Mouse (Mus musculus) testis, postnatal 14 days (tissue): Measurements from ENCODE around the gene Cpne1.
A peak's percentile ranks its signal among the peaks of the same experiment; 100 is the strongest.
"Not testable (repeated sequence)": the region's sequence is repeated elsewhere in the genome, so short reads cannot be mapped to it uniquely, and the experiment has no call there.

ENCODE experiments used
- DNase-seq: peaks from one replicate; pipeline ENCODE4 v3.0.0; 2021; ENCODE audit warnings: low spot score

Gene Cpne1

DNA sequence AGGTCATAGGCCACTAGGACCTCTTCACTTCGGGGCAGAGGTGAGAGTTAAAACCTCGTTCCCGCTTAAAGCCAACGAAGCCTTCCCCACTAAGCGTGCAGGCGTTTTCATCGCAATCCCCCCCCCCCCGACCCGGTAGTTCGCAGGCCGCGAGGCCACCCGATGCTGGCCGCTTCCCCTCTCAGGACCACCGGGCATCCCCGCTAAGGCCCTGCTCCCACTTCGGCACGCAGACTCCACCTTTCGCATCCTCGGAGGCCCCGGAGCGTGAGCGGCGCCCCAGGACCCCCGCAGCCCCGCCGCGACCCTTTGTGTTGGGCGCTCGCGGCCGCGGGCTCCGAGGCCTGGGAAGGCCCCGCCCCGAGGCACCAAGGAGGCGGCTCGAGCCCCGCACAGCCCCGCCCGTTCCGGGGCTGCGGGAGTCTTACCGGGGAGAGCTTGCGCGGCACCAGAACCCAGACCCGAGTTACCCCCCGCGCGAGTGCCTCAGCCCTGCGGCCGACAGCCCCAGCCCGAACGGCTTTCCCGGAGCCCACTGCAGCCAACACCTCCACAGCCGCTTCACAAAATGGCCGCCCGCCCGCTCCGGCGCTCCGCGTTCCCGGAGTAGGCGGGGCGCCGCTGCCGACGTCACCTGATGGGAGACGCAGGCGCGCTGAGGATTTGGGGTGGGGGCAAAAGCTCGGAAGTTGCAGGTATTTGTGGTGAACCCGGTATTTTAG lies at the start of gene Cpne1, which contains the start of gene Rbm12:
Gene Cpne1, minus strand, starts transcription at position 608 of the 722 bp plus-strand sequence.
Gene Rbm12, minus strand, starts transcription at position 621 of the 722 bp plus-strand sequence.
- DNase-seq, result peak; percentile 92

DNA sequence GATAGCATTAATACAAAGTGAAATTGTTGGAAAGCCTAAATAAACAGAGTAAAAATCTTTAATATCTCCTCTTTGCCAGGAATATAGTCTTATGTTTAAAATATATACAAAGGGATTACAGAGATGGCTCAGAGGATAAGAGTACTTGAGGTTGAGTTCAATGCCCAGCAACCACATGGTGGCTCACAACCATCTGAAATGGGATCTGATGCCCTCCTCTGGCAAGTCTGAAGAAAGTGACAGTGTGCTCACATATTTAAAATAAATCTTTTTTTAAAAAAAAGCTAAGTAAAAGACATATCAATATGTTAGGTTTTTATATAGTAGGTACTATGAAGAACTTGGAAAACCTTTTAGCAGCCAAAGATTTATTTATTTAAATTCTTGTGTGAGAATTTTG lies 39.8 kb upstream of the Cpne1 start:
- DNase-seq, result no peak

DNA sequence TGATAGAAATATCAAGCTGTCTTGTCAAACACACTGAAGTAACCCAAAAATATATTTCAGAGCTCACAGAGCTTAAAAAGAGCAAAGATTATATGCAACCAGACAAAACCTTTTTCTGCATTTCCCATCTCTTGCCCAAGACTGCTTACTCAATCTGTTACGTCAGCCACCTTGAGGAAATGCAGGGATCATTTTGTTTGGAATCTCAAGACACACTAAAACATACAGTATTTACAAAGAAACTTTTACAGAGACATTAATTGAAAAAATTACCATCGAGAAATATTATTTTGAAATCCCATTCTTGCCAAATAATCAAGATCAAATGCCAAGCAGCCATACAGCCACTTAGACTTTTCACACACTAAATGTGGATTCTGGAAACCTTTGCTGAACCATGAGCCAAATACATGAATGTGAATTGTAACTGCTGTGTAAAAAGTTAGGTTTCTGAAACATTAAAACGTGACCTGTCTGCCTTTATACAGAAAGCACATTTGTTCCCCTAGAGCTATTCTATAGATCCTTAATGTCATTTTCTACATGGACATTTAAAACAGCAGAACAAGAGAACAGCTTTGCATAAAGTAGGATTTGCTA lies 35.7 kb upstream of the Cpne1 start:
- DNase-seq, result no peak

DNA sequence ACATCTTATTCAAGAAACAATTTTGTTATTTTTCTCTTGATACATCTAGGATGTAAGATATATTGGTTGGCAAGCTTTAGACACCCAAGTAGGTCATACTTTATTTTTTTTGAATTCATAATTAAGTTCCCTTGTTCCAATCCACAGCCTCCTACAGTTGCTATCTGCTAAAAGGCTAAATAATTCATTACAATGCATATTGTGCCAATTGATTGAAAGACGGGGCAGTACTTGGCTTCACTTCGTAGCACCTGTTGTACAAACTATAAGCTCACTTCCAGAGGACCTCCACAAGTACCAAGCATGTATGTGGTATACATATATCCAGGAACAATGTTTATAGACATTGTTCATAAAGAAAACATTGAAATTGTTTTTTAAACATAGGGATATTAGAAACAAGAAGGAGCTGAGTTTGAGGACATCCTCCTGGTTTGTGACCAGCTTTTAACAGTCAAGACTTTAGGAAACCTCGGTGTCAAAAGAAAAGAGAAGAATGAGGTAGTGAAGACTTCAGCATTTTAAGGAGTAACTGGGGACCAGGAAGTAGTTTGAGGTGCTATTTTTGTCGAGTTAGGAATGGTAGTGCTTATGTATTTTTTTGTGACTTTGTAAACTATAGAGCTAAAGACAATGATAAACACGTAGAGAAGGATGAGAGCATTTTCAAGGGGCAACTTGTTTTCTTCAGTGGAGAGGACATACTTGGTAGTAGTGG lies 34.7 kb upstream of the Cpne1 start:
- DNase-seq, result no peak

DNA sequence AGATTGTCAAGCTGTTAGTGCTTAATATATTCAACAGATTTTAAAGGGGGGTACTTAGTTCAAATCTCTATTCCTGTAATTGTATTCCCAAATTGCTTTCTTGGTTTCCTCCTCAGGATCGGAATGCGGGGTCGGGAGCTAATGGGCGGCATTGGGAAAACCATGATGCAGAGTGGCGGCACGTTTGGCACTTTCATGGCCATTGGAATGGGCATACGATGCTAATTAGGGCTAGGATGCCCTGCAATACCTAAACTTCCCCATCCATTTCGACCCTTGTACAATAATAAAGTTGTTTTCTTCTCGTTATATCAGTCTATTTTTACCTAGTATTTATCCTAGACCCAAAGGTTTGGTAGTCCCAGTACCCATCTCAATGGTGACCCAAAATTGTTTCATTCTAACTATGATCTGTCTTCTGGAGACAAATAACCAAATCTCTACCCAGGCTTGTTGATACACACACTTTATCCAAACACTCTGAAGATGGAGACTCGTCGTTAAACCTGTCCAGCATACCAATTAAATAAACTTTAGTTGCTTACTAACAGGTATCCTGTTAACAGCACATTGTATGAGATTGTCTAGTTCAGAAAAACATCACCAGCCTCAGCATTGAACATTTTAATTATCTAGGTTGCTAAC lies 33.8 kb upstream of the Cpne1 start:
- no peak for DNase-seq

DNA sequence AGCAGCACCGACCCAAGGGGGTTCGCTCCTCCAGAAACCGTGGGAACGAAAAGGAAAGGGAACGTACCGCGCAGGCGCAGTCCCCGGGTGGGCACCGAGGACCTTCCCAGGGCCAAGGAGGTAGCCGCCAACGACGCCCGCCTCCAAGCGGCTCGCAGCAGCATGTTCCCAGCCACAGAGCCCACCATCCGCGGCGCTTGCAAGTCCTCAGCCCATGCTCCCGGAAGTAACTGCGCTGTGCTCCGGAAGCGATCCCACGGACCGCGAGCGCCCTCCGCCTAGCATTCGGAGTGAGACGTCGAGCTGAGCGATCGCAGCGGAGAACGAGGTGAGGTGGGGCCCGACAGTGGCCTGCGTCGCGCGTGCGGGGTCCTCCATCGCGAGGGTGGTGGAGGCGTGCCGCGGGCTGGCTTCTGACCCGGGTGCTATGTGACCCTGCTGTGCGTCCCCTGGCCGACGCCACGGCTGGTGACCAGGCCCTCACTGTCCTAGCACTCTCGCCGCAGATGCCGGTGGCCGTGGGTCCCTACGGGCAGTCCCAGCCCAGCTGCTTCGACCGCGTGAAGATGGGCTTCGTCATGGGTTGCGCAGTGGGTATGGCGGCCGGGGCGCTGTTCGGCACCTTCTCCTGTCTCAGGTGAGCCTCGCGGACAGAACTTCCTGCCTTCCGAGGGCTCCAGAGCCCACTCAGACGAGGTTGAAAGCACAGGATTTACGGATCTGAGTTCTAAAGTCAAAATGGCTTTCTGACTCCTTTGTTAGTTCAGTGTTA lies 32.4 kb upstream of the Cpne1 start, which contains the start of the genes Romo1 and Nfs1:
Gene Romo1, plus strand, starts transcription at position 87 of the 772 bp plus-strand sequence.
Gene Nfs1, minus strand, starts transcription at position 234 of the 772 bp plus-strand sequence.
- DNase-seq, result peak; percentile 92

DNA sequence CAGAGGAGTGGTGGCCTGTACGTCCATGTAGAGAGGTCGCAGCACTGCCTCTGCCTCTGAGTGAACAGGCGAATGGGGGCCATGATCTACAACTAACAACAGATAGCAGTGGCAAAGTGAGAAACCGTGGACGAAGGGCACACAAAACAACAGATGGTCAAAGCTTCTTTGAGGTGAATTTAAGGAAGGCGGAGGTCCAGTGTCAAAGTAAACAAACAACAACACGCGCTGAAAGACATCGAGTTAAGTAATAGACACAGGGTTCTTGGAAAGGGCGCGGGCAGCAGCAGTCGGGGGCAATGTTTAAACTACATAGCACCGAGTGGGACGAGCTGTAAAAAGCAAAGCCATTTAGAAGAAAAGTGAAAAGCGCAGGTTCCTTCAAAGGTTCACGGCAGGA lies 31.6 kb upstream of the Cpne1 start:
- DNase-seq, result no peak

DNA sequence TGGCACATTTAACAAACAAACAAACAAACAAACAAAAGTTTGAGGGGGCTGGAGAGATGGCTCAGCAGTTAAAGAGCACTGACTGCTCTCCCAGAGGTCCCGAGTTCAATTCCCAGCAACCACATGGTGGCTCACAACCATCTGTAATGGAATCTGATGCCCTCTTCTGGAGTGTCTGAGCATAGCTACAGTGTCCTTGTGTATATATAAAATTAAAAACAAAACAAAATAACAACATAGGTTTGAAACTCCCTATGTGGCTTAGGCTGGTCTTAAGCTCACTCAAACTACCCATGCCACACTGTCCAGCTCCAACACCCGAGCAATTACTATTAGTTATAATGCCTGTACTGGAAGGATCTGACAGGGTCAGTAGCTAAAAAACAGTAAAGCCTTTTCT lies 31.1 kb upstream of the Cpne1 start:
- no peak for DNase-seq

DNA sequence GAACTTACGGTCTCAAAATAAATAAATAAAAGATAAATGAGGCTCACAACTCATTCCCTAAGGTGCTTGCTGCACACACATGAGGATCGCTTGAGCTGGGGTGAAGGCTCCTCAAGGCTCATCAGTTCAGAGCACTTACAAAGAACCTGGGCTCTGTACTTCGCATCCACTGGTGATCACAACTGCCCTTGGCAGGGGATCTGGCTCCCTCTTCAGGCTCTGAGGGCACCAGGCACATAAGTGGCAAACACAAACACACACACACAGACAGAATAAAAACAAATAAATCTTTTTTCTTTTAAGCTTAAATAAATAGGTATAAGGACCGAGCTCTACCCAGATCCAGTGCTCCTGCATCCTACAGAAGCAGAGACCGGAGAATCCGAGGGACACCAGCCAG lies 23.9 kb upstream of the Cpne1 start:
- no peak for DNase-seq

DNA sequence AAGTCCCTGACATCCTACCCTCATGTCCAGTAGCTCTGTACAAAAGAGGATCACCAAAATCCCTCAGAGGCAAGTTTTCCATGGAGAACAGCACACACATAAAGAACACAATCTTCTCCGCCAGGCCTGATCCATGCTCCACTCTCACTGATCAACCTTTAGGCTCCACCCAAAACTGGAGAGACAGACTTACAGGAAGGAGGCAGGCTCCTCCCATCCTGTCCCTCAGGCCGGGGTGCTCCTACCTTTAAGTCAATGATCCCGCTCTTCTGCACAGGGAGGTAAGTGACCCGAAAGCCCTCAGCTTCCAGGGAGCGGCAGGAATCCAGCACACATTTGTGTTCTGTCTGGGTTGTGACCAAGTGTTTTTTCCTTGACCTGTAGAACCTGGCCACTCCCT lies 22.4 kb upstream of the Cpne1 start:
- no peak for DNase-seq

DNA sequence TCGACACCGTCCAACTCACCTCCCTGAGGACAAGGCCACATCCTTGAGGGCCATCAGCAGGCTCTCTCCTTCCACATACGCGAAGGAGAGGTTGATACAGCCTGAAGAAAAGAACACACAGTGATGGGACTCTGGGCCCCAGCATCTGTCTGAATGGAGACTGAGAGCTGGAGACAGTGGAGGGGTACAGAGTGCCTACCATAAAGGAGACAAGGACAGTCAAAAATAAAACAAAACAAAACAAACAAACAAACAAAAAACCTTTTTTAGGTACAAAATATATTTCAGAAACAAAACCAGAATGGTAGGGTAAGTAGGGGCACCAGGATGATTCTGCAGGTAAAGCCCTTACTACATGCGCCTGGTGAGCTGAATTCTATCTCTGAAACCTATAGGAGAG lies 15.2 kb upstream of the Cpne1 start, which contains the start of gene Gm28036:
Gene Gm28036, minus strand, starts transcription at position 101 of the 400 bp plus-strand sequence.
- DNase-seq, result no peak

DNA sequence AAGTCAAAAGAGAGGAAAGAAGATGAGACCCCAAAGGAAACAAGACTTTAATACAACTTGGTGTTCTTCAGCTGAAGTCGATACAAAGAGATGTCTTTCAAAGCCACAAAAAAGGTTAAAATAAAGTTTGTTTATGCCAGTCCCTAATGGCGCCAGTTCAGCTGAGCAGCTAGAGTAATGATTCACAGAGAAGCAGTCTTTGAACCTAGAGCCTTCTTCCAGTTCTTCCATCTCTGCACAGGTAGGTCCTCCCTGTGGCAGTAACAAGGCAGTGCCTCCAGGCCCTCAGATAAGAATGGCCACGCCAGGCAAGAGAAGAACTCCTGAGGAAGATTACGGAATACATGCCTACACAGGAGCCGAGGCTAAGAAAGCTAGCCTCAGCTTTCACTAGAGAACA lies 12.0 kb upstream of the Cpne1 start:
- DNase-seq, result no peak

DNA sequence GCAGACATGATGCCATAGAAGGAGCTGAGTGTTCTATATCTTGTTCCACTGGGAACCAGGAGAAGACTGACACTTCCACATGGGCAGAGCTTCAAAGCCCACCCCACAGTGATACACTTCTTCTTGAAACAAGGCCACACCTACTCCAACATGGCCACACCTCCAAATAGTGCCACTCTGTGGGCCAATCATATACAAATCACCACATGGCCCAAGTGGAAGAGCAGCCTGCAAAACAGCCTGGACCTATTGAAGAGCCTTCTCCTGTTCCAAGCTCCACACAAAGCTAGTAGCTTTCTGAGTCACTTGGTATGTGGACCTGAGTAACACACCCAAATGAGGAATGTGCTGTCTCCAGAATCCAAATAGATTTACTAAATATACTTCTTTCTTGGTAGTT lies 7.8 kb upstream of the Cpne1 start:
- DNase-seq, result no peak

DNA sequence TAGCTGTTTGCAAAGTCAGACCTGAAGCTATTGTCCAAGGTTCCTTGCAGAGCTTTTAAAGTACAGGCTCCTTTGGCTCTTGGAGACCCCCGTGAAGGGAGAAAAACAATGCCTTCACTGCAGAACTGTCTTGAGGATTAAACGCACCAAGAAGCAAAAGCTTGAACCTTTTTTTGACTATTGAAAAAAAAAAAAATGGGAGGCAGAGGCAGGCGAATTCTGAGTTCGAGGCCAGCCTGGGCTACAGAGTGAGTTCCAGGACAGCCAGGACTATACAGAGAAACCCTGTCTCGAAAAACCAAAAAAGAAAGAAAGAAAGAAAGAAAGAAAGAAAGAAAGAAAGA lies 287 bp upstream of the Cpne1 start:
- not testable (repeated sequence) for DNase-seq

DNA sequence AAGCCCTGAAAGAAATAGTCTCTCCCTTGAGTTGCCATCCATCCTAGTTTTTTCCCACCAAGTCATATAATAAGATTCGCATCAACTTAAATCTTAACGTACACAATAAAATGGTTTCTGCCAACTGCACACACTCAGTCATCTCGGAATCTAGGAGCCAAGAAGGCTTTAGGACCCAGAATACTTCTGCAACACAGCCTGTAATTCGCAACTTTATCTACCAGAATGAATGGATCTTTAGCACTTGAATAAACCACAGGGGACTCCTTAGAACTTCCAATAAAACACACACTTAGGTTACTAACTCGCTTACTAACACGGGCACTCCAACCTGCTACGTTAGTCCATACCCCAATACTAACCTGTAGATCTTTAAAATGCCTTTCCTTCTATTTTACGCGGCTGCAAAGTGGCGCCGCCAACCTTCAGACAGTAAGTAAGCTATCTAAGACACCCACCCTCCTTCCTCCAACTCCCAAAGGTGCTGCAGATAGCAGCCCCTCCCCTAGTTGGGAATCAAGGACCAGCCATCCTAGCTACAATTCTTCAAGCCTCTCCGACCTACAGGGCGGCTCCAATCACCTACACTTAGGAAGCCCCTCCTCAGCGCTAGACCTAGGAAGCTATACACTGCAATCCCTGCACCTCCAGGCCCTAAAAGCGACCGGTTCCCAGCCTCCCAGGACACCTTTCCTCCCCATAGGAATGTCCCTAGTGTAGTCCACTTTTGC lies 973 bp downstream of the Cpne1 start:
- DNase-seq, result peak; percentile 23

DNA sequence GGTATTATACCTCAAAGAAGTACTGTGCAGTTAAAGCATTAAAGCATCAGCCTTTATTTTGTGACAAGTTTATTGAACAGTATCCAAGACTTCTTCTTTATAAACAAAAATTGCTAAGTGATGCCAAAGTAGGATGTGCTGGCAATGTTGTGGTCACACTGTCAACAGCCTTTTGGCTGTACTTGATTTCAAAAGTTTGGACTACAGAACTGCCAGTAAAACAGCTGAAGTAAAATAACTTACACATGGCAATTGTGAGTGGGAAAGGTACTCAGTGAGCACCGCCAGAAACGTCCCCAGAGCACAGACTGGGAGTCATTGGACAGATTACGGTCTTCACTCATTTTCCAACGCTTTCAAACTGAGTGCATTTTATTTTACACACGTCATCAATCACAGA lies 19.8 kb downstream of the Cpne1 start:
- DNase-seq, result no peak

DNA sequence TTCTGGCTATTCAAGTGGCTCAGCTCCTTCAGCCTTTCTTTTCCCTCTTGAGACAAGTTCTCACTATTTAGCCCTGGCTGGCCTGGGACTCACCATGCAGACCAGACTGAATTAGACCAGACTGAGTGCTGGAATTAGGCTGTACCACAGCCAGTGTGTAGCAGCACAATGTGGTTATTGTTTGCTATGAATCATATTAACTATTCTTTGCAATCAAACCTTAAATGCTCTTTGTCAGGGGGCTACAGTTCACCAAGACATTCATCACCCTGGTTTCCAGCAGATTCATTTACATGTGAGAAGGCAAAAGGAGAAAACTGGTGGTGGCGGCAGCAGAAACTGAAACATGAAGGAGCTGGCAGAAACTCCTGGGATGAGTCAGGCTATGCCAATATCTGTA lies 22.0 kb downstream of the Cpne1 start:
- no peak for DNase-seq

DNA sequence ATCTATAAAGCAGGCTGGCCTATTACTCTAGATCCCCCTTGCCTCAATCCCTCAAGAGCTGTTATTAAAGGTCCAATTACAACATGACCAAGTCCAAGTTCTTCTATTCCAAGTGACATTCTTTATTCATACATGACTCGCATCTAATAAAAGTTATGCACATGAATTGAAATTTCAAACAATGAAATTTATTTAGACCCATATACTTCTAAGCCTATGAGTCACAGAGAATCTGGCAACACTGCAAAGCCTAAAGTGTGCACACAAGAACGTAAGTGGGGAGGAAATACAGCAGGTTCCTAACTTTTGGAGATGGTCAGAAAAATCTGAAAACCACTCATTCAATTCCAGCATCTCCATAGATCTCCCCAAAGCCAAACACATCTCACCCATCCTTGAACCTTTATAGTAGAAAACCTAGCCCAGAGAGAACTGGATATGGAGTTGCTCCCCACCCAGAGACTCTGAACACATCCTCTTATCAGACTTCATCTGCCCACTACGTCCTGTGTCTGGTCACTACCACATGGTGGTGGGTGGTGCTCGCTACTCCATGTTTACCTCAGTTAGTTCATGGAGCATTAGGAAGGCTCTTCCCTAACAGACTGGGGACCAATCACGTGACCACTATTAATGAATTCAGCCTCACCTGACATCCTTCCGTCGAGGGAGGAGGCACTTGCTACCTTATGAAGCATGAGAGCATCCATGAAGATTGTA lies 24.2 kb downstream of the Cpne1 start:
- no peak for DNase-seq

DNA sequence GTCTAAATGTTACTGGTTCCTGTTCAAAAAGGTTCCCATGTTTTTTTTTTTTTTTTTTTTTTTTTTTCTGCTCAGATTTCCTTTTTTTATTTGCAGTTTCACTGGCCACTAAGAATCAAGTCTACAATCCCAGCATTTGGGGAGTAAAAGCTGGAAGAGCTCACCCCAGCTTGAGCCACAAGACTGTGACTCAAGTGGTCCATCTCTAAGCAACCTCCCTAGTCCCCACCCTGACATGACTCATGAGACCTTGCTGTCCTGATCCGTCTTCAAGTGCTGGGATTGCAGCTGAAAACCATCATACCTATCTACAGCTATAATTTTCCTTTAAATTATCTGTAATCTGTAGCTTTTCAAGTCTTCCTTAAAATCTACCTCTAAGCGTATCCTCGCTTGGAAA lies 27.2 kb downstream of the Cpne1 start:
- no peak for DNase-seq

DNA sequence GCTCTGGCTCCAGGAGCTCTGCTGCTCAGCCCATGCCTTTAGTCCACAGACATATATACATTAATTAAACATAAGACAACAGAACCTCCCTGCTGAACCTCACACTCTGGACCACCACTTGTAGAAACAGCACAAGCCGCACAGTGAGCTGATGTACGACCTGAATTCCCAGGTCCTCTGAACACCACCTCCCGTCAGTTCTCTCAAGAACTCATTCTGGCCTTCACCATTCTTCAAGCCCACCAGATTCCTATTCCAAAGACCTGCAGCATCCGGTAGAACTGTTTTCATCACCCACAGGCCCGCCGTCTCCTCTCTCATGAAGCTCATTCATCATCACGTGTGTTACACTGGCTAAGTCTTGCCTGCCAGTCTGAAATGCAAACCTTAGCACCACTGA lies 31.4 kb downstream of the Cpne1 start:
- no peak for DNase-seq
